Mouse (Mus musculus) limb, embryonic 14.5 days (tissue): ENCODE data around the gene Slc8a1. TPM values are rescaled to one million over a fixed set of nuclear protein-coding genes. Genes with fewer than 3 reads are reported as not detected.

ENCODE experiments used
- ATAC-seq: fragments of 200-750 bp; cut with Nextera tagmentation; 2 replicates; pipeline ENCODE4 v1.8.0; 2017; ENCODE audit warnings: low read depth, moderate number of reproducible peaks, moderate TSS enrichment; ENCODE audit not compliant: low FRiP score
- DNase-seq: peaks from one replicate; pipeline ENCODE4 v3.0.0-alpha.2; 2015; ENCODE audit warnings: low spot score
- H3K27ac ChIP-seq: fragments of 300-500 bp; sonication (generic); replicated peaks from 2 replicates; pipeline ENCODE4 v1.5.1; 2014; ENCODE audit warnings: low read depth, mild to moderate bottlenecking, low read length, moderate library complexity, mixed read lengths
- H3K27me3 ChIP-seq: fragments of 300-500 bp; sonication (generic); 2 replicates; pipeline ENCODE4 v1.6.1; 2014; ENCODE audit warnings: low read length, mixed read lengths; ENCODE audit not compliant: control insufficient read depth, insufficient read depth
- H3K36me3 ChIP-seq: fragments of 300-500 bp; sonication (generic); 2 replicates; pipeline ENCODE4 v1.6.1; 2014; ENCODE audit warnings: mild to moderate bottlenecking, low read length, moderate library complexity, mixed read lengths; ENCODE audit not compliant: control insufficient read depth, insufficient read depth
- H3K4me1 ChIP-seq: fragments of 300-500 bp; sonication (generic); 2 replicates; pipeline ENCODE4 v1.6.1; 2014; ENCODE audit warnings: antibody characterized with exemption, low read length, mixed read lengths; ENCODE audit not compliant: control insufficient read depth, insufficient read depth
- H3K4me2 ChIP-seq: fragments of 300-500 bp; sonication (generic); replicated peaks from 2 replicates; pipeline ENCODE4 v1.6.1; 2014; ENCODE audit warnings: low read depth, mild to moderate bottlenecking, low read length, moderate library complexity; ENCODE audit not compliant: severe bottlenecking
- H3K4me3 ChIP-seq: fragments of 300-500 bp; sonication (generic); replicated peaks from 2 replicates; pipeline ENCODE4 v1.5.1; 2014; ENCODE audit warnings: low read length
- H3K9ac ChIP-seq: fragments of 300-500 bp; sonication (generic); 2 replicates; pipeline ENCODE4 v1.6.1; 2014; ENCODE audit warnings: mild to moderate bottlenecking, low read depth, low read length, moderate library complexity; ENCODE audit not compliant: severe bottlenecking
- H3K9me3 ChIP-seq: fragments of 300-500 bp; sonication (generic); 2 replicates; pipeline ENCODE4 v1.6.1; 2016; ENCODE audit warnings: low read length; ENCODE audit not compliant: control insufficient read depth
- POLR2A ChIP-seq: fragments of 200-500 bp; IDR thresholded peaks from 2 replicates; pipeline ENCODE4 v1.8.0; 2012; ENCODE audit warnings: inconsistent platforms, mild to moderate bottlenecking, moderate library complexity, borderline replicate concordance; ENCODE audit not compliant: insufficient read depth, insufficient read length; ENCODE audit errors: extremely low read depth
- WGBS: fragments of 180-500 bp; shearing (Covaris S2); extraction: QIAGEN DNeasy Blood & Tissue Kit; methylation state at CpG from one replicate; pipeline ENCODE4 v1.1.7; 2014; 5-methylcytosine and 5-hydroxymethylcytosine counted together
- polyA plus RNA-seq, 2 experiments: library from polyadenylated mRNA; depleted of rRNA in 1 of 2; stranded (reverse) in 1 of 2; unstranded in 1 of 2; fragments of >200 nt; fragmentation: Nextera tagmentation in 1 of 2; extraction: Ambion mirVana in 1 of 2; gene quantifications; 2 replicates each; pipeline versions ENCODE4 v1.2.1 to v1.2.3; 2012 to 2014

The Slc8a1 gene
- polyA plus RNA-seq, 2 experiments: 9.1 to 9.8 TPM

- 70% methylated on average over 9 of the region's 9 CpGs for WGBS
- DNase-seq (no peak), ATAC-seq (no peak)
- no peaks in the 10 kb centered on the region for H3K36me3 ChIP-seq
- H3K9ac ChIP-seq: no peak overlapping the region
- H3K9me3 ChIP-seq: no peaks in the 10 kb centered on the region
- H3K4me3 ChIP-seq: no peak overlapping the region
- no peak for TF ChIP-seq POLR2A
- no peak overlapping the region for H3K4me2 ChIP-seq
- no peaks in the 10 kb centered on the region for H3K27me3 ChIP-seq
- H3K27ac ChIP-seq: no peak overlapping the region
- no peaks in the 10 kb centered on the region; the same call in 1 of the 2 replicates for H3K4me1 ChIP-seq
Measured at GRCm38 (mm10) chr17:81538163-81539160, 199.7 kb downstream of the Slc8a1 start.

GRCm38 (mm10) chr17:81536093-81536492 is 202.1 kb downstream of the Slc8a1 start:
- Histone ChIP-seq H3K27ac (no peak overlapping the region), H3K4me1 (no peaks in the 10 kb centered on the region; the same call in 1 of the 2 replicates), H3K4me2 (no peak overlapping the region), H3K9me3 (no peaks in the 10 kb centered on the region), H3K36me3 (no peaks in the 10 kb centered on the region), H3K4me3 (no peak overlapping the region), H3K27me3 (no peaks in the 10 kb centered on the region), H3K9ac (no peak overlapping the region)
- TF ChIP-seq POLR2A: no peak
- no peak for ATAC-seq
- 91% methylated on average over 3 of the region's 3 CpGs for WGBS
- DNase-seq: no peak

- Histone ChIP-seq H3K36me3 (no peaks in the 10 kb centered on the region), H3K4me2 (no peak overlapping the region), H3K4me1 (peaks cover 19% of the 10 kb centered on the region), H3K4me3 (no peak overlapping the region), H3K27me3 (no peaks in the 10 kb centered on the region), H3K9ac (no peak overlapping the region), H3K27ac (no peak overlapping the region), H3K9me3 (no peaks in the 10 kb centered on the region)
- TF ChIP-seq POLR2A: no peak
- ATAC-seq (no peak), DNase-seq (peak; percentile 23)
- WGBS: 18% methylated on average over 2 of the region's 2 CpGs
Measured at GRCm38 (mm10) chr17:81529849-81530248, 208.3 kb downstream of the Slc8a1 start.

- no peaks in the 10 kb centered on the region for H3K27me3 ChIP-seq
- H3K4me3 ChIP-seq: no peak overlapping the region
- no peaks in the 10 kb centered on the region for H3K36me3 ChIP-seq
- no peak overlapping the region for H3K9ac ChIP-seq
- no peak for DNase-seq
- ATAC-seq: no peak
- H3K4me2 ChIP-seq: no peak overlapping the region
- WGBS: 56% methylated on average over 4 of the region's 4 CpGs
- H3K9me3 ChIP-seq: no peaks in the 10 kb centered on the region
- no peak overlapping the region for H3K27ac ChIP-seq
- TF ChIP-seq POLR2A: no peak
- peaks cover 28% of the 10 kb centered on the region for H3K4me1 ChIP-seq
Measured at GRCm38 (mm10) chr17:81528940-81529339, 209.2 kb downstream of the Slc8a1 start.

GRCm38 (mm10) chr17:81526463-81526862 is 211.7 kb downstream of the Slc8a1 start:
- peaks cover 28% of the 10 kb centered on the region for H3K4me1 ChIP-seq
- no peak for DNase-seq
- H3K27ac ChIP-seq: no peak overlapping the region
- 88% methylated on average over 3 of the region's 3 CpGs for WGBS
- H3K9me3 ChIP-seq: no peaks in the 10 kb centered on the region
- H3K9ac ChIP-seq: no peak overlapping the region
- H3K27me3 ChIP-seq: no peaks in the 10 kb centered on the region
- no peaks in the 10 kb centered on the region for H3K36me3 ChIP-seq
- no peak overlapping the region for H3K4me3 ChIP-seq
- ATAC-seq: no peak
- H3K4me2 ChIP-seq: no peak overlapping the region
- TF ChIP-seq POLR2A: no peak
